Mouse (Mus musculus): ENCODE measurements around the gene Lancl2.

DNA sequence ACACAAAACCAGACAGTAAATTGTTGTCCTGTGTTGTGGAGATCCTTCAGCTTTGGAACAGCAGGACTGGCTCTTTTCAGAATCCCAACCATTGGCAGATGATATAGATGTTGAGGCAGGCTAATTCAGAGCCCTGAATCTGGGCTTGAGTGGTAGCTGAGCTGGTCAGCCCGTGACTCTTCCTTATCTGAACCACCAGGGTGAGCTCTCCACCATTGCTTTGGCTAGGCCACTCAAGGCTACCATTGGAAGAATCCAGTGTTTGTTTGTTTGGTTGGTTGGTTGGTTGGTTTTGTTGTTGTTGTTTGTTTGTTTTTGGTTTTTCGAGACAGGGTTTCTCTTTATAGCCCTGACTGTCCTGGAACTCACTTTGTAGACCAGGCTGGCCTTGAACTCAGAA is 41.0 kb downstream of the Lancl2 start:
- TF ChIP-seq TAL1 (IDR thresholded peaks at IDR 0.05; ENCODE audit: low read length), result no peak
- TF ChIP-seq GATA1 (IDR thresholded peaks at IDR 0.05; ENCODE audit: low read length), result no peak
